Mouse (Mus musculus): ENCODE measurements at regions not wholly inside any gene's neighbourhood (a gene's known extent, or its start where the extent isn't known, plus 50 kb on each side); places are given as distances from the start of the nearest gene placed in this dataset.
A peak's percentile ranks its signal among the peaks of the same experiment; 100 is the strongest.

DNA sequence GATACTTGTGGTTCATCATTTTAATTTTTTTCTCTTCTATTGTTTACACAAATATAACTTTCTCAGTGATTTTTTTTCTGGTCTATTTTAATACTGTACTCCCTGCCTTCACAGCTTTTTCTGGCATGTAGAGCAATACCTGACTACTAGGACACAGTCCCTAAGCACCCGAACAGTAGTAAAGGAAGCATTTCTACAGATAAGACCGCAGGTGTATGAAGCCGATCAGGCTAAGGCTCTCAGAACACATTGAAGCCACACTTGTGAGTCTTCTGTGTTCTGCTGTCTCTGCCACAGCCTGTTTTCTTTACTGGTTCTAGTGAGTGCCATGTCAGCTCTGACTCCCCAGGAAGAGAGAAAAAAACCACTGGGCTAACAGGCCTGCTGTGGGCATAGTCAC lies 102.2 kb upstream of the Peli1 start:
- DNase-seq (ENCODE audit: extremely low spot score in 1 of 2, low spot score in 2 of 2), result no peak
- H3K4me3 ChIP-seq, result no peak overlapping the region
- no peak overlapping the region for H3K27ac ChIP-seq
- intact Hi-C loops (cut with DNase I), result loop anchor here (5.0 kb wide), 1 partner anchor 103 kb away; the partner anchor contains the start of gene Peli1
- no peak for TF ChIP-seq CTCF (IDR thresholded peaks at IDR 0.05)

- H3K4me3 ChIP-seq, result no peak overlapping the region
- no peak for TF ChIP-seq CTCF (IDR thresholded peaks at IDR 0.05)
- no peak for DNase-seq (ENCODE audit: extremely low spot score in 1 of 2, low spot score in 2 of 2)
- H3K27ac ChIP-seq, result no peak overlapping the region
- intact Hi-C loops (cut with DNase I), result no loop called here
These were observed 97.5 kb upstream of the Peli1 start for GRCm38 (mm10) chr11:20993580-20993979.

- intact Hi-C loops (cut with DNase I), result no loop called here
- H3K27ac ChIP-seq, result no peak overlapping the region
These were observed 89.7 kb upstream of the Peli1 start for GRCm38 (mm10) chr11:21001400-21001799.

GRCm38 (mm10) chr11:21007222-21007621 lies 83.9 kb upstream of the Peli1 start:
- DNase-seq (ENCODE audit: extremely low spot score in 1 of 2, low spot score in 2 of 2), result no peak
- TF ChIP-seq CTCF (IDR thresholded peaks at IDR 0.05), result no peak
- intact Hi-C loops (cut with DNase I), result no loop called here
- Histone ChIP-seq H3K4me3 (no peak overlapping the region), H3K27ac (no peak overlapping the region)

More at GRCm38 (mm10) chr11:21001400-21001799, 89.7 kb upstream of the Peli1 start:
- DNase-seq (ENCODE audit: extremely low spot score in 1 of 2, low spot score in 2 of 2), result no peak
- H3K4me3 ChIP-seq, result no peak overlapping the region
- no peak for TF ChIP-seq CTCF (IDR thresholded peaks at IDR 0.05)

GRCm38 (mm10) chr11:21009505-21009904 lies 81.6 kb upstream of the Peli1 start:
- TF ChIP-seq CTCF (IDR thresholded peaks at IDR 0.05), result no peak
- Histone ChIP-seq H3K27ac (no peak overlapping the region), H3K4me3 (no peak overlapping the region)
- DNase-seq (ENCODE audit: extremely low spot score in 1 of 2, low spot score in 2 of 2), result no peak
- intact Hi-C loops (cut with DNase I), result no loop called here

GRCm38 (mm10) chr11:21010867-21011266 lies 80.2 kb upstream of the Peli1 start:
- TF ChIP-seq CTCF (IDR thresholded peaks at IDR 0.05), result no peak
- peak in 1 of 2 experiments; percentile 33 for DNase-seq (ENCODE audit: extremely low spot score in 1 of 2, low spot score in 2 of 2)
- Histone ChIP-seq H3K4me3 (no peak overlapping the region), H3K27ac (no peak overlapping the region)
- intact Hi-C loops (cut with DNase I), result no loop called here

- Histone ChIP-seq H3K4me3 (no peak overlapping the region), H3K27ac (no peak overlapping the region; the same call in 1 of the 2 replicates)
- intact Hi-C loops (cut with DNase I), result no loop called here
- DNase-seq (ENCODE audit: extremely low spot score in 1 of 2, low spot score in 2 of 2), result no peak
- TF ChIP-seq CTCF (IDR thresholded peaks at IDR 0.05), result no peak
These were observed 76.8 kb upstream of the Peli1 start for GRCm38 (mm10) chr11:21014250-21014649.

- intact Hi-C loops (cut with DNase I), result no loop called here
These were observed 75.6 kb upstream of the Peli1 start for GRCm38 (mm10) chr11:21015536-21015935.

DNA sequence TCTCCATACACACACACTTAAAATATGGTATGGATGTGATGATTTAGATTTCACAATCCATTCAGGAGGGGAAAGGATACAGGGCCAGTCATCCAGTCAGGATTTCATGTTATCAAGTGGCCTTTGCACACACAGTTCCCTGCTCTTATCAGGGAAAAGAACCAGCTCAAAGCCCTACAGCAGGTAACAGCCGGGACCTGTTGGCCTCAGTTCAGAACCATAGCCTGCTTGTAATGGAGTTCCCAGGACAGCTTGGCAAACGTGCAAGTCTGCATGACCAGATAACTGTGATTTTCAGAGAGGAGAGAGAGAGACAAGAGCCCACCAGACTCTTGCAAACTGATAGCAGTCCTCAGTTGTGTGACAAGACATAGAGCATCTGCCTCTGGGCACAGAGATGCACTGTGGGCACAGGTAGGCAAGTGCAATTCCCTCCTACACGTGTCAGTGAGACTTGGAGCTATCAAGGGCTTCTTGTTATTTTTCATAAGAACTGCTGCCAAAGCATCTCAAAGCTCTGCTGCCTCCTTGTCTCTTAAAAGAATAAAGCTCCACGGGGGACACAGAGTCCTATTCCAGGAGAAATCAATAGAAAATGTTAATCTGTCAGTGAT lies 74.9 kb upstream of the Peli1 start:
- DNase-seq (ENCODE audit: extremely low spot score in 1 of 2, low spot score in 2 of 2), result no peak
- intact Hi-C loops (cut with DNase I), result no loop called here
- no peak overlapping the region for H3K4me3 ChIP-seq
- no peak overlapping the region for H3K27ac ChIP-seq
- TF ChIP-seq CTCF (IDR thresholded peaks at IDR 0.05), result no peak

More at GRCm38 (mm10) chr11:21015536-21015935, 75.6 kb upstream of the Peli1 start:
- H3K4me3 ChIP-seq, result no peak overlapping the region
- no peak overlapping the region for H3K27ac ChIP-seq
- TF ChIP-seq CTCF (IDR thresholded peaks at IDR 0.05), result no peak
- DNase-seq (ENCODE audit: extremely low spot score in 1 of 2, low spot score in 2 of 2), result no peak

DNA sequence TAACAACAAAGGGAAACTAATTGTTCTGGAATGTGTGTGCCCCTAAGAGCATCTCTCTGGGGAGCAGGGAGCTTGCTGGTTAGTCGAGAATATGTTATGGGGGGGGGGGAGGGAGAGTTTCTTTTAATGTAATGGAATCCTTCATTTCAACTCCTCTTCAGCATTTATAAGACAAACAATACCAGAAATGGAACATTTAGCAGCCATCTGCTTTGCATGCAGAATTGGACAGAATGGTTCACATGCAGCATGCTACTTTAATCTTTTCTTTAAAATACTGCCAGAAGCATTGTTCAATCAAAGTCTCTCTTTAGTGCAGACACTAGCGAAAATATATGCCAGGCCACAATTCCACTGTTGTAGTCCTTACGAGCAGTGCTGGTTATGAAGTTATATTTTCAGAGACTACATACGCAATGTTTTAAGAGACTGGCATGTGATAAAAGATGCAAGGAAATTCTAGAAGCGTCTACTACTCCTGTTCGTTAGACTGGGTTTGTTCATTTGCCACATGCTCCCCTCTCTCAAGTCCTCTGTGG lies 74.2 kb upstream of the Peli1 start:
- Histone ChIP-seq H3K4me3 (no peak overlapping the region), H3K27ac (no peak overlapping the region)
- DNase-seq (ENCODE audit: extremely low spot score in 1 of 2, low spot score in 2 of 2), result no peak
- intact Hi-C loops (cut with DNase I), result no loop called here
- TF ChIP-seq CTCF (IDR thresholded peaks at IDR 0.05), result no peak

- no peak for DNase-seq (ENCODE audit: extremely low spot score in 1 of 2, low spot score in 2 of 2)
- Histone ChIP-seq H3K4me3 (no peak overlapping the region), H3K27ac (no peak overlapping the region)
- no peak for TF ChIP-seq CTCF (IDR thresholded peaks at IDR 0.05)
- intact Hi-C loops (cut with DNase I), result no loop called here
These were observed 71.3 kb upstream of the Peli1 start for GRCm38 (mm10) chr11:21019829-21020228.

GRCm38 (mm10) chr11:21024111-21024510 lies 67.0 kb upstream of the Peli1 start:
- intact Hi-C loops (cut with DNase I), result no loop called here
- peak overlapping the region; percentile 48 for H3K27ac ChIP-seq

DNA sequence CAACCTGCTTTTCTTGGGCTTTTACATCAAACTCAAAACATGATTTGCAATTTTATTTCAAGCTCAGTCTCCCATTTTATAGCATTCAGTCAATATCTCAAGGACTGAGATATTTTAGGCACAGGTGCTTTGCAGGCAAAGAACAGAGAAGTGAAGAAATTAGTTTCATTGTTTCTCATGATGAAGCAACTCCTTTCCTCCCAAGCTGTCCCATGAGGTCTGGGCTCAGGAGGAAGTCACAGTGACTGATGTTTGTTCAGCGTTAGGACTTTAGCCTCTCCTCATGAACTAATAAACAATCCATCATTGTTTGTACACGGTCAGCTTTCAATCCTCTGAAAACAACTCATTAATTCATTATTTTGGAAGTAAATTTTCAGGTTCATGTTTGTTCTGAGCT lies 66.6 kb upstream of the Peli1 start:
- Histone ChIP-seq H3K4me3 (no peak overlapping the region), H3K27ac (peak overlapping the region; percentile 48)
- TF ChIP-seq CTCF (IDR thresholded peaks at IDR 0.05), result no peak
- intact Hi-C loops (cut with DNase I), result no loop called here
- DNase-seq (ENCODE audit: extremely low spot score in 1 of 2, low spot score in 2 of 2), result no peak

More at GRCm38 (mm10) chr11:21024111-21024510, 67.0 kb upstream of the Peli1 start:
- TF ChIP-seq CTCF (IDR thresholded peaks at IDR 0.05), result no peak
- DNase-seq (ENCODE audit: extremely low spot score in 1 of 2, low spot score in 2 of 2), result no peak
- H3K4me3 ChIP-seq, result no peak overlapping the region
